ENCODE assay signal across 8 mouse cellular contexts in genomic region chr10:108163451-108163850, GRCm38 (mm10). TPM values are rescaled to one million over a fixed set of nuclear protein-coding genes. Genes with fewer than 3 reads are reported as not detected.
DNase-seq lines count a peak whose midpoint lies in the region; ATAC-seq and TF ChIP-seq lines count a peak whose summit lies in the region.

No protein-coding gene starts in this region.

- DNase-seq in lung, embryonic 14.5 days, result peak; percentile 19
- no peak for DNase-seq in lung, postnatal 10 days
- no peak for DNase-seq in embryonic facial prominence, embryonic 14.5 days (ENCODE audit: low spot score)
- no peak for DNase-seq in thymus, postnatal 36 days
- no peak for DNase-seq in layer of hippocampus, postnatal 36 days
- no peak for DNase-seq in gastrocnemius, adult 8-10 months (ENCODE audit: low spot score in 2 of 2)

- H3K4me3 ChIP-seq in lung, embryonic 14.5 days (ENCODE audit: low read depth, low read length), result peak overlapping the region; percentile 97
- H3K4me3 ChIP-seq in embryonic facial prominence, embryonic 14.5 days (ENCODE audit: low read depth, low read length), result peak overlapping the region; percentile 99
- peak overlapping the region; percentile 99 for H3K4me3 ChIP-seq in intestine, postnatal 0 days (ENCODE audit: low read depth, low read length)
- H3K4me3 ChIP-seq in neural tube, embryonic 15.5 days (replicated peaks), result peak overlapping the region; percentile 99

- H3K27ac ChIP-seq in lung, embryonic 14.5 days (ENCODE audit: low read depth), result peak overlapping the region; percentile 99
- H3K27ac ChIP-seq in embryonic facial prominence, embryonic 14.5 days (replicated peaks; ENCODE audit: low read depth, low read length), result 0 out of 2 replicates have a peak overlapping the region, but pooled peaks have one; percentile 97
- H3K27ac ChIP-seq in intestine, postnatal 0 days (ENCODE audit: low read depth, low read length), result peak overlapping the region; percentile 99
- peak overlapping the region; percentile 97; the same call in 1 of the 2 replicates for H3K27ac ChIP-seq in neural tube, embryonic 15.5 days (replicated peaks)

- no peak for ATAC-seq in lung, embryonic 14.5 days (ENCODE audit: insufficient read depth)
- no peak for ATAC-seq in embryonic facial prominence, embryonic 14.5 days (ENCODE audit: low read depth)
- no peak for ATAC-seq in intestine, postnatal 0 days
- no peak for ATAC-seq in neural tube, embryonic 15.5 days (ENCODE audit: low FRiP score)

- H3K4me2 ChIP-seq in lung, embryonic 14.5 days, result peak overlapping the region; percentile 83
- H3K4me2 ChIP-seq in embryonic facial prominence, embryonic 14.5 days (ENCODE audit: low read depth, low read length), result peak overlapping the region; percentile 74
- peak overlapping the region; percentile 66 for H3K4me2 ChIP-seq in intestine, postnatal 0 days (replicated peaks; ENCODE audit: low read depth)
- peak overlapping the region; percentile 67 for H3K4me2 ChIP-seq in neural tube, embryonic 15.5 days

- H3K36me3 ChIP-seq in lung, embryonic 14.5 days (ENCODE audit: insufficient read depth), result 0 out of 2 replicates have a peak, but pooled peaks cover 3% of the 10 kb centered on the region
- no peaks in the 10 kb centered on the region for H3K36me3 ChIP-seq in embryonic facial prominence, embryonic 14.5 days (ENCODE audit: control insufficient read depth, insufficient read depth, low read length)
- no peaks in the 10 kb centered on the region for H3K36me3 ChIP-seq in intestine, postnatal 0 days (ENCODE audit: control insufficient read depth, insufficient read depth)
- no peaks in the 10 kb centered on the region for H3K36me3 ChIP-seq in neural tube, embryonic 15.5 days

- peak overlapping the region; percentile 99 for H3K9ac ChIP-seq in lung, embryonic 14.5 days
- peak overlapping the region; percentile 99 for H3K9ac ChIP-seq in embryonic facial prominence, embryonic 14.5 days (ENCODE audit: low read depth, low read length)
- peak overlapping the region; percentile 100 for H3K9ac ChIP-seq in intestine, postnatal 0 days (ENCODE audit: low read depth, low read length)
- peak overlapping the region; percentile 100 for H3K9ac ChIP-seq in neural tube, embryonic 15.5 days (replicated peaks)

- TF ChIP-seq CTCF in lung, embryonic 14.5 days (IDR thresholded peaks at IDR 0.05; ENCODE audit: low read depth), result no peak
- no peak for TF ChIP-seq CTCF in intestine, postnatal 0 days (IDR thresholded peaks at IDR 0.05; ENCODE audit: low read depth)

- WGBS in lung, embryonic 14.5 days, result 8% methylated on average over 3 of the region's 3 CpGs
- 21% methylated on average over 3 of the region's 3 CpGs for WGBS in embryonic facial prominence, embryonic 14.5 days
- 9% methylated on average over 3 of the region's 3 CpGs for WGBS in intestine, postnatal 0 days
- 24% methylated on average over 3 of the region's 3 CpGs for WGBS in neural tube, embryonic 15.5 days

- no peaks in the 10 kb centered on the region for H3K27me3 ChIP-seq in lung, embryonic 14.5 days (ENCODE audit: insufficient read depth, low read length)
- H3K27me3 ChIP-seq in embryonic facial prominence, embryonic 14.5 days (replicated peaks; ENCODE audit: control insufficient read depth, insufficient read depth, low read length), result no peaks in the 10 kb centered on the region
- H3K27me3 ChIP-seq in intestine, postnatal 0 days (replicated peaks; ENCODE audit: control insufficient read depth, insufficient read depth, low read length), result no peaks in the 10 kb centered on the region
- no peaks in the 10 kb centered on the region for H3K27me3 ChIP-seq in neural tube, embryonic 15.5 days (replicated peaks)

- H3K4me1 ChIP-seq in lung, embryonic 14.5 days (ENCODE audit: insufficient read depth), result peaks cover 19% of the 10 kb centered on the region
- H3K4me1 ChIP-seq in embryonic facial prominence, embryonic 14.5 days (ENCODE audit: control insufficient read depth, insufficient read depth, low read length), result peaks cover 23% of the 10 kb centered on the region
- H3K4me1 ChIP-seq in intestine, postnatal 0 days (replicated peaks; ENCODE audit: control insufficient read depth, insufficient read depth, low read length), result no peaks in the 10 kb centered on the region
- peaks cover 32% of the 10 kb centered on the region for H3K4me1 ChIP-seq in neural tube, embryonic 15.5 days

- no peaks in the 10 kb centered on the region for H3K9me3 ChIP-seq in lung, embryonic 14.5 days (ENCODE audit: low read depth, low read length)
- no peaks in the 10 kb centered on the region for H3K9me3 ChIP-seq in embryonic facial prominence, embryonic 14.5 days (ENCODE audit: control insufficient read depth, low read length)
- H3K9me3 ChIP-seq in intestine, postnatal 0 days (ENCODE audit: control insufficient read depth), result no peaks in the 10 kb centered on the region
- no peaks in the 10 kb centered on the region for H3K9me3 ChIP-seq in neural tube, embryonic 15.5 days (replicated peaks)

RNA-seq across cellular contexts. Expression of gene Ppp1r12a, which starts 1.5 kb away (rescaled TPM):
- 108 and 113 TPM in 2 replicates for polyA plus RNA-seq in lung, embryonic 14.5 days (2014; fragmentation: Nextera tagmentation; extraction: Ambion mirVana)
- 71.9 and 74.5 TPM in 2 replicates for polyA plus RNA-seq in embryonic facial prominence, embryonic 14.5 days (2014; fragmentation: Nextera tagmentation; extraction: Ambion mirVana)
- polyA plus RNA-seq in intestine, postnatal 0 days (2015; fragmentation: Nextera tagmentation; extraction: Ambion mirVana), result 84.1 and 102 TPM in 2 replicates
- 63.4 and 73.3 TPM in 2 replicates for polyA plus RNA-seq in neural tube, embryonic 15.5 days (2015; fragmentation: Nextera tagmentation; extraction: Ambion mirVana)
- total RNA-seq in layer of hippocampus, postnatal 36 days (2021), result 100 to 1,000 TPM; 134 to 136 TPM
- 10 to 100 TPM; 15.2 to 21.5 (median 20.8) TPM for total RNA-seq in gastrocnemius, adult 8-10 months (2022)
